Mouse (Mus musculus) liver, embryonic 11.5 days (tissue): ENCODE measurements around the gene Dleu7. TPM values are rescaled to one million over a fixed set of nuclear protein-coding genes. Genes with fewer than 3 reads are reported as not detected.

Experiments used
- ATAC-seq: fragments of 200-750 bp; cut with Nextera tagmentation; replicated peaks from 2 replicates; pipeline ENCODE4 v1.8.0; 2017; ENCODE audit warnings: moderate number of reproducible peaks, mild to moderate bottlenecking, moderate TSS enrichment, moderate library complexity; ENCODE audit not compliant: low FRiP score
- DNase-seq: peaks from one replicate; pipeline ENCODE4 v3.0.0-alpha.2; 2017; ENCODE audit warnings: low spot score
- H3K27ac ChIP-seq: fragments of 300-500 bp; sonication (generic); 2 replicates; pipeline ENCODE4 v1.5.1; 2014; ENCODE audit warnings: mild to moderate bottlenecking, low read depth, low read length, control low read depth
- H3K27me3 ChIP-seq: fragments of 300-500 bp; sonication (generic); replicated peaks from 2 replicates; pipeline ENCODE4 v1.6.1; 2014; ENCODE audit warnings: low read length, mixed read lengths; ENCODE audit not compliant: control insufficient read depth, insufficient read depth
- H3K36me3 ChIP-seq: fragments of 300-500 bp; sonication (generic); 2 replicates; pipeline ENCODE4 v1.6.1; 2014; ENCODE audit warnings: mild to moderate bottlenecking, low read length, moderate library complexity, mixed read lengths; ENCODE audit not compliant: control insufficient read depth, insufficient read depth
- H3K4me1 ChIP-seq: fragments of 300-500 bp; sonication (generic); replicated peaks from 2 replicates; pipeline ENCODE4 v1.6.1; 2014; ENCODE audit warnings: low read length, mixed read lengths; ENCODE audit not compliant: control insufficient read depth, insufficient read depth
- H3K4me2 ChIP-seq: fragments of 300-500 bp; sonication (generic); 2 replicates; pipeline ENCODE4 v1.6.1; 2014; ENCODE audit warnings: mild to moderate bottlenecking, control low read depth, moderate library complexity
- H3K4me3 ChIP-seq: fragments of 300-500 bp; sonication (generic); 2 replicates; pipeline ENCODE4 v1.5.1; 2014; ENCODE audit warnings: low read depth, low read length, control low read depth
- H3K9ac ChIP-seq: fragments of 300-500 bp; sonication (generic); 2 replicates; pipeline ENCODE4 v1.6.1; 2014; ENCODE audit warnings: low read depth, low read length, control low read depth
- H3K9me3 ChIP-seq: fragments of 300-500 bp; sonication (generic); 2 replicates; pipeline ENCODE4 v1.6.1; 2016; ENCODE audit warnings: low read length, inconsistent platforms, mixed read lengths; ENCODE audit not compliant: control insufficient read depth
- WGBS: fragments of 180-500 bp; shearing (Covaris S2); extraction: QIAGEN DNeasy Blood & Tissue Kit; methylation state at CpG from one replicate; pipeline ENCODE4 v1.1.7; 2014; 5-methylcytosine and 5-hydroxymethylcytosine counted together
- polyA plus RNA-seq: library from polyadenylated mRNA; unstranded; fragments of >200 nt; fragmentation: Nextera tagmentation; extraction: Ambion mirVana; gene quantifications from 2 replicates; pipeline ENCODE4 v1.2.1, GENCODE M21; 2014

The Dleu7 gene
- polyA plus RNA-seq, 1 experiment from 2014 or later = 0.55 TPM

DNA sequence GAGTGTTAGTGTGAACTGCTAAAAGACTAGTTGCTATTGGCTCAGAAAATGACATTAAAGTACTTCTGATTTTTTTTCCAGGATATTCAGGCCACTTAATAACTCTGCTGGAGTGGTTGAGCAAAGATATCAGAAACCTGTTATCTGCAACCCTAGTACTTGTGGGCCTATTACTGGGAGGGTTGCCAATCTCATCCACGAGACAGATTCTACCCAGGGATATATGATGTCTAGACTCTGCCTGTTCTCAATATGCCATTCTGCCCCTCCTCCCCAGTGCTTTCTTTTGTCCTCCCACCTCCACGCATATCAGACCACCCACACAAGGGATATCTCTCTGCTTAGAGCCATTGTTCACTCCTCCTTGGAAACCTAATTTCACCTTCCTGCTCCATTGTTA lies 49.3 kb downstream of the Dleu7 start:
- 73% methylated on average over 2 of the region's 2 CpGs for WGBS
- no peak overlapping the region for H3K4me2 ChIP-seq
- no peaks in the 10 kb centered on the region for H3K36me3 ChIP-seq
- no peaks in the 10 kb centered on the region for H3K9me3 ChIP-seq
- ATAC-seq (no peak), DNase-seq (no peak)
- H3K9ac ChIP-seq = no peak overlapping the region
- H3K4me3 ChIP-seq = no peak overlapping the region
- H3K27ac ChIP-seq = no peak overlapping the region
- H3K27me3 ChIP-seq = no peaks in the 10 kb centered on the region
- H3K4me1 ChIP-seq = no peaks in the 10 kb centered on the region

DNA sequence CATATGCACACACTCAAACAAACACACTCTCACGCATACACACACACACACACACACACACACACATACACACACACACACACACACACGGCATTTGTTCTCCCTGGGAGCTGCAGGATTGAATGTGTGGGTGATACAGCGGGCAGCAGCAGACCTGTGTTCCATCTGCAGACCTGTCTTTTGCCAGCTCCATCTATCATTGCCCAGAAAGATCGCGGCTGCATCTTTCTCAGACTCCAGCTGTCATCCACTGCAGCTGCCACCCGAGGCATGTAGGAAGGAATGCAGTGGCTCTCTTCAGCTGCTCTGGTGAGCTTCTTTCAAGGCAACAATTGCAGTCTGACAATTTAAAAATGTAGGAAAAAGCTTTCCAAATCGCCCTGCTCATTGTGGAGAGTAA lies 56.9 kb downstream of the Dleu7 start:
- Histone ChIP-seq H3K4me2 (no peak overlapping the region), H3K27me3 (no peaks in the 10 kb centered on the region), H3K27ac (no peak overlapping the region), H3K4me3 (no peak overlapping the region), H3K9me3 (no peaks in the 10 kb centered on the region), H3K9ac (no peak overlapping the region), H3K4me1 (no peaks in the 10 kb centered on the region), H3K36me3 (no peaks in the 10 kb centered on the region)
- no peak for DNase-seq
- WGBS = 68% methylated on average over 7 of the region's 7 CpGs
- no peak for ATAC-seq

DNA sequence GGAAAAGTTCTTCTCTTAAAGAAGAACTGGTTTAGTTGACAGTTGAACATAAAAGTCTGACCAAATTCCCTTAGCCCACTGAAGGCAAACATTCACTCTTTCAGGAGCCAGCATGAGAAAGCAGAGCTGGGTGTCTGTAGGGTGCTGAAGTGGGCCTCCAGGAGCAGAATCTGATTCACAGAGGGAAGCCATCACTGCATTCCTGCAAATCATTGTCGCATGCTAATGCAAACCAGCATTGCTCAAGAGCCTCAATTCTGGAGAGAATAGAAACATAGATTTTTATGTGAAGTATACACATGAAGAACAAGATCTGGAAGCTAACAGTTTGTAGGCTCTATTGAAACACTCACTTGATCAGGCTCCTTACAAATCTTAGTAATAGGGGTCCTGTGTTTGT lies 57.6 kb downstream of the Dleu7 start:
- Histone ChIP-seq H3K4me2 (no peak overlapping the region), H3K27ac (no peak overlapping the region), H3K4me1 (no peaks in the 10 kb centered on the region), H3K4me3 (no peak overlapping the region), H3K9me3 (no peaks in the 10 kb centered on the region), H3K27me3 (no peaks in the 10 kb centered on the region), H3K36me3 (no peaks in the 10 kb centered on the region), H3K9ac (no peak overlapping the region)
- DNase-seq = no peak
- no peak for ATAC-seq
- WGBS = 82% methylated on average over 1 of the region's 1 CpGs

DNA sequence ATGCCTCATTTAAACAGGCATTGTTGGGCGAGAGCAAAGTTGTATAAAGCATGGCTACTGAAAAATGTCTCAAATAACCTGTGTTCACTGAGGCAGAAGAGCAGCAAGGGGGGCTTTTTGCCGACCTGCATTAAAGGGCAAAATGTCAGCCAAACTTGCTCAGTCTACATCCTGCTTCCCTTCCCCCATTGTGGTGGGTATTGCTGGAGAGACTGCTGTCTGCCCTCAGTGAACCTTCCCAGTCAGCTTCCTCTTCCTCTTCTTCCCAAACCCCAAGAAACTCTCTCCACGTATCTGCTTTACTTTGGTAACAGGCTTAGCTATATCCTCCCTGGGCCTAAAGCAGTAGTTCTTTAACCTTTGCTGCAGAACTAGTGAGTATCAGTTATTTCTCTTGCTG lies 61.9 kb downstream of the Dleu7 start:
- Histone ChIP-seq H3K9me3 (no peaks in the 10 kb centered on the region), H3K27me3 (no peaks in the 10 kb centered on the region), H3K4me2 (no peak overlapping the region), H3K9ac (no peak overlapping the region), H3K4me3 (no peak overlapping the region), H3K36me3 (no peaks in the 10 kb centered on the region), H3K4me1 (no peaks in the 10 kb centered on the region), H3K27ac (no peak overlapping the region)
- ATAC-seq (no peak), DNase-seq (no peak)
- 44% methylated on average over 3 of the region's 3 CpGs for WGBS

DNA sequence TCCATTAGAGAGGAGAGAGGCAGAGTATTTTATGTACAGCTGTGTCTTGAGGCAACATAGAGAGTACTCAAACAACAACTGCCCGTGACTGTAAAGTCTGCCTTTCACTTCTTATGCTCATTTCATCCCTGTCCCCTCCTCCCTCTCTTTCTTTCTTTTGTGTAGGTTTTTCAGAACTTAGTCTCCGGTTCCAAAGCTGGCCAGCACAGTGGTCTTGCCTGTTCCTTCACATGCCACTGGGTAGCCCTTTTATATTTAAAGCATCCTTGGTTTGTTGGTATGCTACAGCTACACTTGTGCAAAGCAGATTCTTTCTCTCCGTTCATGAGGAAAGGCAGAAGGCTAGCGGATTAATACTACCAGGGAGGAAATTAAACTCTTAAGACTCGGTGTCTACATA lies 65.7 kb downstream of the Dleu7 start:
- DNase-seq (no peak), ATAC-seq (no peak)
- Histone ChIP-seq H3K9me3 (no peaks in the 10 kb centered on the region), H3K9ac (no peak overlapping the region), H3K4me1 (no peaks in the 10 kb centered on the region), H3K27me3 (no peaks in the 10 kb centered on the region), H3K4me3 (no peak overlapping the region), H3K36me3 (no peaks in the 10 kb centered on the region), H3K4me2 (no peak overlapping the region), H3K27ac (no peak overlapping the region)
- WGBS = 85% methylated on average over 5 of the region's 5 CpGs

DNA sequence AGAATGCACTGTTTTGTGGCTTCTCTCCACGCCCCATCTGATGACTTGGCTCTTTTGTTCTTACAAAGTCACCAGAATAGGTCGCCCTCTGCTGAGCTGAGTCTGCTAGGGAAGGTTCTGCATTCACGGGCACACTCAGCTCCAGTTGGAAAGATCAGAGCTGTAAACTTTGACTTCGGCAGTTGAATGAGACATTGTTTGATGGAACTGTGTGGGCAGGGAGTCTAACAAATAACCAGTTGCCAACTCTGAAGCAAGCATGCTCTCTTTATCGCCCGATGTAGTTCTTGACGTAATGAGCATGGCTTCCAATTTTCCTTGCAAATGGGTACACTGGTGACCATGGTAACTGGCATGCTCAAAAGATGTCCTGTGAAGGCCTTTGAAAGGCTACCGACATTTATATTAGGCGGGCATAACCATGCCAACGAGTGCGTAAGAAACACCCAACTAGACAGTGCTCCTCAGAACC lies 66.2 kb downstream of the Dleu7 start:
- no peak overlapping the region for H3K4me3 ChIP-seq
- no peak overlapping the region for H3K9ac ChIP-seq
- H3K9me3 ChIP-seq = no peaks in the 10 kb centered on the region
- 73% methylated on average over 11 of the region's 11 CpGs for WGBS
- H3K4me2 ChIP-seq = no peak overlapping the region
- H3K4me1 ChIP-seq = no peaks in the 10 kb centered on the region
- ATAC-seq (no peak), DNase-seq (no peak)
- H3K36me3 ChIP-seq = no peaks in the 10 kb centered on the region
- H3K27me3 ChIP-seq = no peaks in the 10 kb centered on the region
- no peak overlapping the region for H3K27ac ChIP-seq

Other genes starting within 250 kb of the Dleu7 start
- gene Rnaseh2b, start 458 bp downstream of the Dleu7 start, polyA plus RNA-seq = 88.9 and 91.0 TPM in 2 replicates
- 0.16 TPM in 1 of 2 replicates, not detected in the other for gene Gucy1b2, start 163.2 kb upstream of the Dleu7 start, polyA plus RNA-seq